Mouse (Mus musculus) lung, embryonic 16.5 days (tissue): Measurements from ENCODE around the gene Arhgdia. TPM values are rescaled to one million over a fixed set of nuclear protein-coding genes. Genes with fewer than 3 reads are reported as not detected.

ENCODE experiments used
- ATAC-seq: fragments of 200-750 bp; cut with Nextera tagmentation; 2 replicates; pipeline ENCODE4 v1.8.0; 2017; ENCODE audit warnings: low read depth, mild to moderate bottlenecking, moderate library complexity
- H3K27ac ChIP-seq: fragments of 300-500 bp; sonication (generic); 2 replicates; pipeline ENCODE4 v1.5.1; 2014; ENCODE audit warnings: mild to moderate bottlenecking, control low read depth, low read length
- H3K27me3 ChIP-seq: fragments of 300-500 bp; sonication (generic); 2 replicates; pipeline ENCODE4 v1.6.1; 2014; ENCODE audit warnings: low read depth, low read length, mixed read lengths; ENCODE audit not compliant: control insufficient read depth, insufficient read depth
- H3K36me3 ChIP-seq: fragments of 300-500 bp; sonication (generic); 2 replicates; pipeline ENCODE4 v1.6.1; 2014; ENCODE audit warnings: low read length; ENCODE audit not compliant: control insufficient read depth, insufficient read depth
- H3K4me1 ChIP-seq: fragments of 300-500 bp; sonication (generic); replicated peaks from 2 replicates; pipeline ENCODE4 v1.6.1; 2014; ENCODE audit warnings: low read length, mixed read lengths; ENCODE audit not compliant: control insufficient read depth, insufficient read depth
- H3K4me2 ChIP-seq: fragments of 300-500 bp; sonication (generic); 2 replicates; pipeline ENCODE4 v1.6.1; 2014; ENCODE audit warnings: low read depth, low read length, control low read depth
- H3K4me3 ChIP-seq: fragments of 300-500 bp; sonication (generic); 2 replicates; pipeline ENCODE4 v1.5.1; 2014; ENCODE audit warnings: mild to moderate bottlenecking, low read length, control low read depth
- H3K9ac ChIP-seq: fragments of 300-500 bp; sonication (generic); 2 replicates; pipeline ENCODE4 v1.6.1; 2014; ENCODE audit warnings: low read length, control low read depth
- H3K9me3 ChIP-seq: fragments of 300-500 bp; sonication (generic); 2 replicates; pipeline ENCODE4 v1.6.1; 2016; ENCODE audit warnings: low read length; ENCODE audit not compliant: control insufficient read depth
- WGBS: fragments of 180-500 bp; shearing (Covaris S2); extraction: QIAGEN DNeasy Blood & Tissue Kit; methylation state at CpG from one replicate; pipeline ENCODE4 v1.1.7; 2014; 5-methylcytosine and 5-hydroxymethylcytosine counted together
- polyA plus RNA-seq: library from polyadenylated mRNA; unstranded; fragments of >200 nt; fragmentation: Nextera tagmentation; extraction: Ambion mirVana; gene quantifications from 2 replicates; pipeline ENCODE4 v1.2.1, GENCODE M21; 2015

Arhgdia gene
- polyA plus RNA-seq, 1 experiment from 2014 or later, result 680 TPM

- Histone ChIP-seq H3K4me1 (peaks cover 15% of the 10 kb centered on the region), H3K4me3 (peak overlapping the region; percentile 99), H3K27me3 (no peaks in the 10 kb centered on the region), H3K36me3 (peaks cover 31% of the 10 kb centered on the region), H3K27ac (peak overlapping the region; percentile 84), H3K9ac (peak overlapping the region; percentile 77), H3K4me2 (peak overlapping the region; percentile 85), H3K9me3 (no peaks in the 10 kb centered on the region)
- ATAC-seq, result peak; percentile 89
- under 1% methylated on average over 51 of the region's 53 CpGs for WGBS
These were observed 43.3 kb upstream of the Arhgdia start for GRCm38 (mm10) chr11:120624680-120625111.

- no peaks in the 10 kb centered on the region for H3K9me3 ChIP-seq
- H3K9ac ChIP-seq, result peak overlapping the region; percentile 77
- WGBS, result 11% methylated on average over 30 of the region's 30 CpGs
- H3K36me3 ChIP-seq, result peaks cover 31% of the 10 kb centered on the region
- peaks cover 14% of the 10 kb centered on the region for H3K4me1 ChIP-seq
- H3K27me3 ChIP-seq, result no peaks in the 10 kb centered on the region
- peak; percentile 82 for ATAC-seq
- H3K27ac ChIP-seq, result peak overlapping the region; percentile 84
- H3K4me2 ChIP-seq, result peak overlapping the region; percentile 85
- H3K4me3 ChIP-seq, result peak overlapping the region; percentile 99
These were observed 42.7 kb upstream of the Arhgdia start for GRCm38 (mm10) chr11:120623961-120624679.

- WGBS, result 89% methylated on average over 6 of the region's 6 CpGs
- Histone ChIP-seq H3K27me3 (no peaks in the 10 kb centered on the region), H3K4me2 (no peak overlapping the region), H3K27ac (no peak overlapping the region), H3K9me3 (no peaks in the 10 kb centered on the region), H3K4me1 (peaks cover 14% of the 10 kb centered on the region), H3K4me3 (no peak overlapping the region), H3K36me3 (peaks cover 24% of the 10 kb centered on the region), H3K9ac (no peak overlapping the region)
- no peak for ATAC-seq
These were observed 41.4 kb upstream of the Arhgdia start for GRCm38 (mm10) chr11:120622805-120623204.

GRCm38 (mm10) chr11:120620195-120620594 lies 38.8 kb upstream of the Arhgdia start:
- Histone ChIP-seq H3K27me3 (no peaks in the 10 kb centered on the region), H3K9ac (no peak overlapping the region), H3K9me3 (no peaks in the 10 kb centered on the region), H3K4me2 (no peak overlapping the region), H3K36me3 (peaks cover 20% of the 10 kb centered on the region), H3K4me1 (peaks cover 18% of the 10 kb centered on the region), H3K4me3 (no peak overlapping the region), H3K27ac (no peak overlapping the region)
- WGBS, result 95% methylated on average over 14 of the region's 14 CpGs
- ATAC-seq, result no peak

GRCm38 (mm10) chr11:120618619-120619535 lies 37.5 kb upstream of the Arhgdia start:
- 88% methylated on average over 25 of the region's 25 CpGs for WGBS
- Histone ChIP-seq H3K27me3 (no peaks in the 10 kb centered on the region), H3K4me2 (no peak overlapping the region), H3K27ac (no peak overlapping the region), H3K36me3 (peaks cover 24% of the 10 kb centered on the region), H3K9ac (no peak overlapping the region), H3K9me3 (no peaks in the 10 kb centered on the region), H3K4me1 (peaks cover 10% of the 10 kb centered on the region), H3K4me3 (no peak overlapping the region)
- ATAC-seq, result no peak

- under 1% methylated on average over 54 of the region's 56 CpGs for WGBS
These were observed 36.2 kb upstream of the Arhgdia start, which contains the start of gene Pcyt2 for GRCm38 (mm10) chr11:120617519-120618112. Pcyt2 (minus strand) TSS chr11:120617936.

GRCm38 (mm10) chr11:120616617-120617294 lies 35.3 kb upstream of the Arhgdia start:
- no peaks in the 10 kb centered on the region for H3K27me3 ChIP-seq
- H3K4me3 ChIP-seq, result peak overlapping the region; percentile 85
- H3K4me1 ChIP-seq, result peaks cover 8% of the 10 kb centered on the region
- no peaks in the 10 kb centered on the region for H3K9me3 ChIP-seq
- no peak for ATAC-seq
- peak overlapping the region; percentile 69 for H3K4me2 ChIP-seq
- peak overlapping the region; percentile 83 for H3K9ac ChIP-seq
- 36% methylated on average over 4 of the region's 4 CpGs for WGBS
- no peak overlapping the region for H3K27ac ChIP-seq
- H3K36me3 ChIP-seq, result peaks cover 19% of the 10 kb centered on the region

More at GRCm38 (mm10) chr11:120617519-120618112, 36.2 kb upstream of the Arhgdia start, which contains the start of gene Pcyt2:
- no peaks in the 10 kb centered on the region for H3K27me3 ChIP-seq
- H3K36me3 ChIP-seq, result peaks cover 20% of the 10 kb centered on the region
- peak within 1 kb of the TSS; percentile 83 for H3K9ac ChIP-seq
- no peaks in the 10 kb centered on the region for H3K9me3 ChIP-seq
- peak within 1 kb of the TSS; percentile 85 for H3K4me3 ChIP-seq
- ATAC-seq, result peak; percentile 96
- H3K4me2 ChIP-seq, result peak within 1 kb of the TSS; percentile 69
- no peak within 1 kb of the TSS for H3K27ac ChIP-seq
- peaks cover 8% of the 10 kb centered on the region for H3K4me1 ChIP-seq

- Histone ChIP-seq H3K9ac (no peak overlapping the region), H3K27me3 (no peaks in the 10 kb centered on the region), H3K27ac (no peak overlapping the region), H3K9me3 (no peaks in the 10 kb centered on the region), H3K36me3 (peaks cover 23% of the 10 kb centered on the region), H3K4me3 (no peak overlapping the region), H3K4me1 (peaks cover 8% of the 10 kb centered on the region), H3K4me2 (no peak overlapping the region)
- no peak for ATAC-seq
- 89% methylated on average over 11 of the region's 11 CpGs for WGBS
These were observed 34.3 kb upstream of the Arhgdia start for GRCm38 (mm10) chr11:120615606-120616203.
